Mouse (Mus musculus) MEL (cell line): ENCODE measurements at regions not wholly inside any gene's neighbourhood (a gene's known extent, or its start where the extent isn't known, plus 50 kb on each side); places are given as distances from the start of the nearest gene placed in this dataset.

ENCODE experiments used
- CHD2 ChIP-seq: IDR thresholded peaks from 2 replicates; pipeline ENCODE4 v1.6.1; 2011; ENCODE audit warnings: low read length, improper control_type of control experiment
- CTCF ChIP-seq, 3 experiments: IDR thresholded peaks in 2 of 3; conservative IDR thresholded peaks in 1 of 3; 2 replicates each; pipeline ENCODE4 v1.5.1; 2011 to 2012; ENCODE audit warnings: low read length in 3 of 3, low read depth in 2 of 3, mild to moderate bottlenecking in 2 of 3, improper control_type of control experiment in 1 of 3, inconsistent platforms in 1 of 3, mixed read lengths in 1 of 3, moderate library complexity in 1 of 3; ENCODE audit not compliant: control insufficient read depth in 1 of 3, insufficient read depth in 1 of 3, poor library complexity in 1 of 3, severe bottlenecking in 1 of 3
- E2F4 ChIP-seq: IDR thresholded peaks from 2 replicates; pipeline ENCODE4 v1.6.1; 2011; ENCODE audit warnings: low read depth, low read length, improper control_type of control experiment, borderline replicate concordance
- ETS1 ChIP-seq: IDR thresholded peaks from 2 replicates; pipeline ENCODE4 v1.6.1; 2012; ENCODE audit warnings: low read depth, mild to moderate bottlenecking, inconsistent platforms, low read length, improper control_type of control experiment, moderate library complexity
- HCFC1 ChIP-seq: IDR thresholded peaks from 2 replicates; pipeline ENCODE4 v1.6.1; 2012; ENCODE audit warnings: low read depth, mild to moderate bottlenecking, inconsistent platforms, low read length, improper control_type of control experiment, moderate library complexity
- MAX ChIP-seq: IDR thresholded peaks from 2 replicates; pipeline ENCODE4 v1.6.1; 2011; ENCODE audit warnings: low read length, improper control_type of control experiment
- MAZ ChIP-seq: IDR thresholded peaks from 2 replicates; pipeline ENCODE4 v1.6.1; 2012; ENCODE audit warnings: low read depth, mild to moderate bottlenecking, inconsistent platforms, low read length, improper control_type of control experiment
- MYC ChIP-seq: IDR thresholded peaks from 2 replicates; pipeline ENCODE4 v1.6.1; 2011; ENCODE audit warnings: low read depth, mild to moderate bottlenecking, low read length, improper control_type of control experiment, moderate library complexity
- NRF1 ChIP-seq: IDR thresholded peaks from 2 replicates; pipeline ENCODE4 v1.6.1; 2014; ENCODE audit warnings: low read depth, mild to moderate bottlenecking, inconsistent platforms, low read length, improper control_type of control experiment, moderate library complexity; ENCODE audit not compliant: poor library complexity, insufficient read depth, severe bottlenecking
- POLR2A ChIP-seq, 2 experiments: IDR thresholded peaks; 2 replicates each; pipeline ENCODE4 v1.6.1; 2011 to 2012; ENCODE audit warnings: low read length in 2 of 2, mild to moderate bottlenecking in 2 of 2, control low read depth in 1 of 2, improper control_type of control experiment in 1 of 2, low read depth in 1 of 2, moderate library complexity in 1 of 2; ENCODE audit not compliant: control insufficient read depth in 1 of 2, insufficient read depth in 1 of 2, poor library complexity in 1 of 2
- TAL1 ChIP-seq: IDR thresholded peaks from 2 replicates; pipeline ENCODE4 v1.6.1; 2012; ENCODE audit warnings: mild to moderate bottlenecking, inconsistent platforms, low read length, moderate library complexity, mixed read lengths
- TCF12 ChIP-seq: IDR thresholded peaks from 2 replicates; pipeline ENCODE4 v1.6.1; 2014; ENCODE audit warnings: low read depth, mild to moderate bottlenecking, inconsistent platforms, low read length, improper control_type of control experiment, moderate library complexity
- USF1 ChIP-seq: IDR thresholded peaks from 2 replicates; pipeline ENCODE4 v1.6.1; 2014; ENCODE audit warnings: low read depth, mild to moderate bottlenecking, inconsistent platforms, low read length, improper control_type of control experiment, moderate library complexity

GRCm38 (mm10) chr1:61203612-61204011, 225.9 kb downstream of the Icos start:
- no peak for TF ChIP-seq TCF12
- no peak for TF ChIP-seq MAZ
- TF ChIP-seq CTCF (IDR thresholded peaks at IDR 0.05 in 2 of 3, conservative IDR thresholded peaks at IDR 0.05 in 1 of 3; ENCODE audit: control insufficient read depth in 1 of 3, insufficient read depth in 1 of 3, low read depth in 2 of 3, low read length in 3 of 3, poor library complexity in 1 of 3, severe bottlenecking in 1 of 3): no peak
- TF ChIP-seq E2F4: no peak
- TF ChIP-seq POLR2A (IDR thresholded peaks at IDR 0.05; ENCODE audit: control insufficient read depth in 1 of 2, insufficient read depth in 1 of 2, low read depth in 1 of 2, low read length in 2 of 2, poor library complexity in 1 of 2): no peak
- TF ChIP-seq NRF1: no peak
- no peak for TF ChIP-seq MAX
- TF ChIP-seq CHD2: no peak
- TF ChIP-seq TAL1: no peak
- no peak for TF ChIP-seq ETS1
- TF ChIP-seq MYC: no peak
- TF ChIP-seq USF1: no peak
- TF ChIP-seq HCFC1: no peak
